Mouse (Mus musculus) CH12.LX (cell line): ENCODE measurements around the gene Mpp2. TPM values are rescaled to one million over a fixed set of nuclear protein-coding genes. Genes with fewer than 3 reads are reported as not detected.

Experiments used
- DNase-seq: peaks from one replicate; pipeline ENCODE4 v3.0.0-alpha.2; 2013; ENCODE audit errors: extremely low read depth
- H3K27ac ChIP-seq: 2 replicates; pipeline ENCODE4 v1.5.1; 2012; ENCODE audit warnings: low read depth, mild to moderate bottlenecking, control low read depth, moderate library complexity; ENCODE audit not compliant: insufficient read depth
- H3K27me3 ChIP-seq: replicated peaks from 2 replicates; pipeline ENCODE3; 2012; ENCODE audit warnings: inconsistent platforms
- H3K36me3 ChIP-seq, 2 experiments: replicated peaks in 1 of 2; 2 replicates each; pipeline versions ENCODE3 to v1.6.1; 2012; ENCODE audit warnings: inconsistent platforms in 1 of 2, low read length in 1 of 2, mild to moderate bottlenecking in 1 of 2, mixed read lengths in 1 of 2, moderate library complexity in 1 of 2; ENCODE audit not compliant: control insufficient read depth in 1 of 2, insufficient read depth in 1 of 2
- H3K4me1 ChIP-seq, 2 experiments: 2 replicates each; pipeline ENCODE4 v1.6.1; 2012; ENCODE audit warnings: inconsistent platforms in 1 of 2, moderate library complexity in 1 of 2; ENCODE audit not compliant: insufficient read depth in 2 of 2, control insufficient read depth in 1 of 2
- H3K4me2 ChIP-seq: 2 replicates; pipeline ENCODE4 v1.6.1; 2012; ENCODE audit warnings: low read depth, mild to moderate bottlenecking, control low read depth; ENCODE audit not compliant: poor library complexity, insufficient read depth, severe bottlenecking
- H3K4me3 ChIP-seq, 3 experiments: fragments of 150-350 bp in 1 of 3; sonication (generic) in 1 of 3; replicated peaks in 1 of 3; 2 replicates each; pipeline versions ENCODE3 to v1.5.1; 2011 to 2012; ENCODE audit warnings: low read depth in 2 of 3, low read length in 2 of 3, mild to moderate bottlenecking in 2 of 3, moderate library complexity in 2 of 3, control low read depth in 1 of 3, improper control_type of control experiment in 1 of 3, inconsistent platforms in 1 of 3, mixed read lengths in 1 of 3; ENCODE audit not compliant: poor library complexity in 1 of 3
- H3K79me2 ChIP-seq: replicated peaks from 2 replicates; pipeline ENCODE4 v1.6.1; 2012; ENCODE audit warnings: mild to moderate bottlenecking, moderate library complexity; ENCODE audit not compliant: control insufficient read depth, poor library complexity, insufficient read depth, severe bottlenecking; ENCODE audit errors: extremely low read depth
- H3K9ac ChIP-seq: 2 replicates; pipeline ENCODE4 v1.6.1; 2012; ENCODE audit warnings: low read depth, mild to moderate bottlenecking, control low read depth, moderate library complexity; ENCODE audit not compliant: insufficient read depth
- H3K9me3 ChIP-seq: replicated peaks from 2 replicates; pipeline ENCODE3; 2012; ENCODE audit warnings: low read length, inconsistent platforms, mixed read lengths
- BHLHE40 ChIP-seq: IDR thresholded peaks from 2 replicates; pipeline ENCODE4 v1.6.1; 2011; ENCODE audit warnings: mild to moderate bottlenecking, low read depth, low read length, improper control_type of control experiment
- CHD1 ChIP-seq: IDR thresholded peaks from 2 replicates; pipeline ENCODE4 v1.6.1; 2012; ENCODE audit warnings: low read depth, low read length, improper control_type of control experiment, inconsistent platforms
- E2F4 ChIP-seq: IDR thresholded peaks from 2 replicates; pipeline ENCODE4 v1.6.1; 2011; ENCODE audit warnings: low read depth, low read length, improper control_type of control experiment; ENCODE audit not compliant: insufficient replicate concordance
- ELF1 ChIP-seq: IDR thresholded peaks from 2 replicates; pipeline ENCODE4 v1.6.1; 2014; ENCODE audit warnings: low read depth, mild to moderate bottlenecking, inconsistent platforms, low read length, improper control_type of control experiment
- EP300 ChIP-seq: IDR thresholded peaks from 2 replicates; pipeline ENCODE4 v1.6.1; 2011; ENCODE audit warnings: low read length, improper control_type of control experiment
- ETS1 ChIP-seq: conservative IDR thresholded peaks from 2 replicates; pipeline ENCODE4 v1.6.1; 2012; ENCODE audit warnings: low read depth, mild to moderate bottlenecking, inconsistent platforms, low read length, improper control_type of control experiment, moderate library complexity
- MAFK ChIP-seq: IDR thresholded peaks from 2 replicates; pipeline ENCODE4 v1.6.1; 2011; ENCODE audit warnings: low read length, improper control_type of control experiment; ENCODE audit not compliant: insufficient replicate concordance
- MAX ChIP-seq: IDR thresholded peaks from 2 replicates; pipeline ENCODE4 v1.6.1; 2011; ENCODE audit warnings: low read length, improper control_type of control experiment
- MAZ ChIP-seq: IDR thresholded peaks from 2 replicates; pipeline ENCODE4 v1.6.1; 2012; ENCODE audit warnings: low read depth, mild to moderate bottlenecking, inconsistent platforms, low read length, improper control_type of control experiment, moderate library complexity
- MEF2A ChIP-seq: IDR thresholded peaks from 2 replicates; pipeline ENCODE4 v1.6.1; 2014; ENCODE audit warnings: low read depth, mild to moderate bottlenecking, inconsistent platforms, low read length, improper control_type of control experiment, borderline replicate concordance
- NRF1 ChIP-seq: IDR thresholded peaks from 2 replicates; pipeline ENCODE4 v1.6.1; 2014; ENCODE audit warnings: low read depth, mild to moderate bottlenecking, inconsistent platforms, low read length, improper control_type of control experiment, moderate library complexity
- POLR2AphosphoS2 ChIP-seq: IDR thresholded peaks from 2 replicates; pipeline ENCODE4 v1.6.1; 2011; ENCODE audit warnings: low read depth, low read length, improper control_type of control experiment
- RAD21 ChIP-seq: IDR thresholded peaks from 2 replicates; pipeline ENCODE4 v1.6.1; 2011; ENCODE audit warnings: low read depth, mild to moderate bottlenecking, low read length, improper control_type of control experiment, moderate library complexity
- TBP ChIP-seq: conservative IDR thresholded peaks from 2 replicates; pipeline ENCODE4 v1.6.1; 2011; ENCODE audit warnings: low read depth, low read length, improper control_type of control experiment
- TCF12 ChIP-seq: IDR thresholded peaks from 2 replicates; pipeline ENCODE4 v1.6.1; 2014; ENCODE audit warnings: low read depth, mild to moderate bottlenecking, inconsistent platforms, low read length, improper control_type of control experiment
- UBTF ChIP-seq: IDR thresholded peaks from 2 replicates; pipeline ENCODE4 v1.6.1; 2012; ENCODE audit warnings: low read depth, mild to moderate bottlenecking, inconsistent platforms, low read length, improper control_type of control experiment, moderate library complexity
- USF1 ChIP-seq: IDR thresholded peaks from 2 replicates; pipeline ENCODE4 v1.6.1; 2014; ENCODE audit warnings: low read depth, mild to moderate bottlenecking, inconsistent platforms, low read length, improper control_type of control experiment
- USF2 ChIP-seq: conservative IDR thresholded peaks from 2 replicates; pipeline ENCODE4 v1.6.1; 2011; ENCODE audit warnings: low read depth, low read length, improper control_type of control experiment
- ZC3H11A ChIP-seq: IDR thresholded peaks from 2 replicates; pipeline ENCODE4 v1.6.1; 2012; ENCODE audit warnings: low read depth, mild to moderate bottlenecking, inconsistent platforms, low read length, improper control_type of control experiment
- ZKSCAN1 ChIP-seq: IDR thresholded peaks from 2 replicates; pipeline ENCODE4 v1.6.1; 2012; ENCODE audit warnings: low read depth, inconsistent platforms, low read length, improper control_type of control experiment, borderline replicate concordance
- ZMIZ1 ChIP-seq: IDR thresholded peaks from 2 replicates; pipeline ENCODE4 v1.6.1; 2012; ENCODE audit warnings: low read depth, mild to moderate bottlenecking, inconsistent platforms, low read length, improper control_type of control experiment
- dilution Hi-C: fragments of 300-500 bp; cut with MboI; formaldehyde crosslinking; loops from 2 replicates; pipeline ENCODE4 v1.14.3; 2020; ENCODE audit warnings: low sequenced_read_pairs; ENCODE audit not compliant: extremely low pct_unique_long_range_greater_than_20kb, extremely low pct_ligation_motif_present
- in situ Hi-C: fragments of 300-500 bp; cut with MboI; formaldehyde crosslinking; loops from 3 replicates; pipeline ENCODE4 v1.14.3; 2019; ENCODE audit warnings: low sequenced_read_pairs, low pct_ligation_motif_present, low pct_unique_long_range_greater_than_20kb, mixed read lengths
- polyA plus RNA-seq: library from polyadenylated mRNA; unstranded; fragments of >175 nt; gene quantifications from 2 replicates; pipeline ENCODE4 v1.2.1, GENCODE M21; 2012; ENCODE audit warnings: low read depth; ENCODE audit not compliant: insufficient read length
- total RNA-seq, 2 experiments: library from RNA; depleted of rRNA; stranded (reverse); fragments of 300-350 nt in 1 of 2; fragments of >200 nt in 1 of 2; gene quantifications; 2 replicates each; pipeline ENCODE4 v1.2.3; 2012 to 2014

Gene Mpp2
- total and polyA plus RNA-seq, 3 experiments: 0.35 to 3.1 (median 0.83) TPM

- DNase-seq: no peak
- no peak overlapping the region for H3K4me3 ChIP-seq
- H3K9me3 ChIP-seq: no peaks in the 10 kb centered on the region
- in situ Hi-C loops: no loop called here
- no peak overlapping the region for H3K9ac ChIP-seq
- H3K27me3 ChIP-seq: peaks cover 89% of the 10 kb centered on the region
- no peak overlapping the region for H3K4me2 ChIP-seq
- TF ChIP-seq MAX (no peak), USF1 (no peak), RAD21 (no peak), TBP (no peak), USF2 (no peak), ZKSCAN1 (no peak), ETS1 (no peak), MEF2A (no peak), POLR2AphosphoS2 (no peak), TCF12 (no peak), CHD1 (no peak), MAZ (no peak), ZMIZ1 (no peak), ZC3H11A (no peak), E2F4 (no peak), ELF1 (no peak), UBTF (no peak), NRF1 (no peak), MAFK (no peak), EP300 (no peak)
- H3K36me3 ChIP-seq: no peaks in the 10 kb centered on the region
- dilution Hi-C loops: no loop called here
- H3K27ac ChIP-seq: no peak overlapping the region
- no peaks in the 10 kb centered on the region for H3K79me2 ChIP-seq
- no peaks in the 10 kb centered on the region for H3K4me1 ChIP-seq
These were observed 53.4 kb downstream of the Mpp2 start for GRCm38 (mm10) chr11:102034887-102035286.

DNA sequence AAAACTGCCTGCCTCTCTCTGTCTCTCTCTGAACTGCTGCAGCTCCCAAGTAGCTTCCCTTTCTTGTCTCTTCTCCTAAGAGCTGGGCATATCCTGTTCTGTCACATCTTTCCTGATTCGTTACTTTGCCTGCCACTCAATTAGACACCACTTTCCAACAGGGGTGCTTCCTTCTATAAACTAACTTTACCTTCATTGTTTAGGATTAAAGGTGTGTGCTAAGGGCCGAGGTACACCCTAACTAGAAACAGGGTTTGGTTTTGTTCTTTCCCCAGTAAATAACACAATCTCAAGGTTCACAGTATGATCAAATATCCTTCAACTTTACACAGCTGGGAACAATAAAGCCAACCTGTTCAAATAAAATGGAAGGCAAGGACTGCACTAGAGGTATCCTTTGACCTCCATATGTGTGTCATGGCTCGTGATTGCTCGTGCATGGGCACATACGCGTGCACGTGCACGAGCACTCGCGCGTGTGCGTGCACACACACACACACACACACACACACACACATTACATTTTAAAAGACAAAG, 55.2 kb downstream of the Mpp2 start:
- no peak overlapping the region for H3K4me3 ChIP-seq
- H3K9me3 ChIP-seq: no peaks in the 10 kb centered on the region
- no peak for TF ChIP-seq RAD21
- TF ChIP-seq BHLHE40: peak; percentile 35
- TF ChIP-seq, all 38 proteins: peak for 1
- Histone ChIP-seq H3K9ac (no peak overlapping the region), H3K4me2 (no peak overlapping the region), H3K27ac (no peak overlapping the region), H3K79me2 (no peaks in the 10 kb centered on the region), H3K27me3 (peaks cover 87% of the 10 kb centered on the region), H3K4me1 (no peaks in the 10 kb centered on the region), H3K36me3 (no peaks in the 10 kb centered on the region)
- dilution Hi-C loops (no loop called here), in situ Hi-C loops (no loop called here)
- no peak for DNase-seq
